Mouse (Mus musculus): Measurements from ENCODE around the gene S1pr1. TPM values are rescaled to one million over a fixed set of nuclear protein-coding genes. Genes with fewer than 3 reads are reported as not detected.

S1pr1 gene
- 10 to 100 TPM; 79.8 to 86.9 TPM for total RNA-seq (2021)
- long read RNA-seq, experiment 1, transcript S1pr1-201 (2 exons, 3,046 nt): major isoform, 47 of 74 reads
- long read RNA-seq, experiment 1, partial matches to known transcripts: 0 of 74 reads
- long read RNA-seq, experiment 1, other reads (novel, unspliced or antisense): 27 of 74 reads
- long read RNA-seq, experiment 2, transcript S1pr1-201 (2 exons, 3,046 nt): major isoform, 54 of 77 reads
- long read RNA-seq, experiment 2, partial matches to known transcripts: 0 of 77 reads
- long read RNA-seq, experiment 2, other reads (novel, unspliced or antisense): 23 of 77 reads

- intact Hi-C loops (cut with DNase I): loop anchor here (5.0 to 10.0 kb wide), 2 partner anchors 140 to 262 kb away; no protein-coding TSS in a partner anchor
- DNase-seq (ENCODE audit: low spot score in 2 of 2): peak; percentile 55 to 58
Measured at GRCm38 (mm10) chr3:115714671-115715651, at the start of gene S1pr1. Gene S1pr1 (minus strand): TSS chr3:115715072.

DNA sequence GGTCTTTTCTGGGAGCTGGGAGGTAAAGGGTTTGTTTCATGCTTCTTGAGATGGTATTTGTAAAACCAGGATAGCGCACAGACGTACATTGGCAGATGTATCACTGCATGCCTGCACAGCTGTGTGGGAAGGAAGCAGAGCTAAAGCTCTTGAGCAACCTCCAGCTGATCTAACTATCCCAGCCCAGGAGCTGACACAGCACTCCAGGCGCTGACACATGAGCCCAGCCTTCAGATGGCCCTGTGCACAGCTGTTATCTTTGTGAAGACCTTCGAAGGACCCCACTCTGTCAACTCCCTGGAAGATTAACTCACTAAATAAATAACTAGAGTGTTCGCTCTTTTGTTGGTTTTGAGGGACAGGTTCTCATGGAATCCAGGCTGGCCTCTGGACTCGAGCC, 48.4 kb upstream of the S1pr1 start:
- DNase-seq (ENCODE audit: low spot score in 2 of 2): peak in 1 of 2 experiments; percentile 6
- intact Hi-C loops (cut with DNase I): no loop called here

DNA sequence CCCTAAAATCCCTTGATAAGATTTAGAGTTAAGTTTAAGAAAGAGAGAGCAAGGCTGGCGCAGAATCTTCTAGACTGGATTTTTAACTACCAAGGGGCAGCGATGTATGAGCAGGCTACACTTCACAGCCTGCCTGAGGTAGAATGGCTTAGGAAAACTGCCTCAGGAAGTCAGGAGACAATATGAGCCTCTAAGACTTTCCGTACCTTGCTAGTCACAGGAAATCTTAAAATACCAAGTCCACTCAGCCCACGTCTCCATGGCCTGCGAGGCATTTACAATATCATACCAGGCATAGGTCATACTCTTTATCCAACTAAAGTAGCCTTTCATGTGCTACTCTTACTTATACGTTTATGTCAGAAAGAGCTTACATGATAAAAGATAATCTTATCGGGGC, 48.0 kb upstream of the S1pr1 start:
- intact Hi-C loops (cut with DNase I): no loop called here
- DNase-seq (ENCODE audit: low spot score in 2 of 2): no peak

GRCm38 (mm10) chr3:115759659-115760058, 44.8 kb upstream of the S1pr1 start:
- intact Hi-C loops (cut with DNase I): no loop called here

GRCm38 (mm10) chr3:115758455-115758912, 43.6 kb upstream of the S1pr1 start:
- intact Hi-C loops (cut with DNase I): no loop called here
- DNase-seq (ENCODE audit: low spot score in 2 of 2): no peak

More at GRCm38 (mm10) chr3:115759659-115760058, 44.8 kb upstream of the S1pr1 start:
- no peak for DNase-seq (ENCODE audit: low spot score in 2 of 2)

- intact Hi-C loops (cut with DNase I): no loop called here
Measured at GRCm38 (mm10) chr3:115754466-115754865, 39.6 kb upstream of the S1pr1 start.

GRCm38 (mm10) chr3:115750369-115750768, 35.5 kb upstream of the S1pr1 start:
- intact Hi-C loops (cut with DNase I): no loop called here
- DNase-seq (ENCODE audit: low spot score in 2 of 2): no peak

More at GRCm38 (mm10) chr3:115754466-115754865, 39.6 kb upstream of the S1pr1 start:
- no peak for DNase-seq (ENCODE audit: low spot score in 2 of 2)

DNA sequence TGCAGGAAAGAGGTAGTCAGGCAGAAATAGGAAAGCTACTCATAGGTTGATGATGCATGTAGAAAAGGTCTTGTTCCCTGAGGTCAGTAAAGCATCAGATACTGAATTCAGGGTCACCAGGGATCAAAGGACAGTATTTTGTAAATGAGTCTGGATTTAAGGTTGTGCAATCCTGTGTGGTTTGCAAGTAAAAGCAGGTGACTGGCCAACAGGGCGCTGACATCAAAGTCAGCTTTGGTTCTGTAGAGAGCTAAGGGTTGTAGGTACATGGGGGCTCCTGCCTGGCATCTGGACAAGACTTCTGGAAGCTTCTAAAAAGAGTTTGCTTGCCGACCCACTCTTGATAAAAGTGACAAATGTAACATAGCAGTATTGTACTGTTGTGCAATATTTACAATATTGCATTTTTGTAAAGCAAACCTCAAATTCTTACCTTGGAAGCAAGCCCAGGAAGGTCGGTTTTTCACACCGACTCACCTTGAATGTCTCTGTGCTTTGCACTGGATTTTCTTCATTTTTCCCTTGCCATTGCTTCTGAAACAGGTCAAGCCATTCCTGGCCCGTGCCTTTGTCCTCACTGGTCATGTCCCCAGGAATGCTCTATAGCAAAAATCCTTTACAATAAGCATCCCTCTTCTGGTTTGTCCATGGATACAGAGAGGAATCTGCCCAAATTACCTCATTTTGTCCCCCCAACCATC, 33.6 kb upstream of the S1pr1 start:
- no peak for DNase-seq (ENCODE audit: low spot score in 2 of 2)
- intact Hi-C loops (cut with DNase I): no loop called here

- DNase-seq (ENCODE audit: low spot score in 2 of 2): no peak
- intact Hi-C loops (cut with DNase I): no loop called here
Measured at GRCm38 (mm10) chr3:115746511-115746910, 31.6 kb upstream of the S1pr1 start.

DNA sequence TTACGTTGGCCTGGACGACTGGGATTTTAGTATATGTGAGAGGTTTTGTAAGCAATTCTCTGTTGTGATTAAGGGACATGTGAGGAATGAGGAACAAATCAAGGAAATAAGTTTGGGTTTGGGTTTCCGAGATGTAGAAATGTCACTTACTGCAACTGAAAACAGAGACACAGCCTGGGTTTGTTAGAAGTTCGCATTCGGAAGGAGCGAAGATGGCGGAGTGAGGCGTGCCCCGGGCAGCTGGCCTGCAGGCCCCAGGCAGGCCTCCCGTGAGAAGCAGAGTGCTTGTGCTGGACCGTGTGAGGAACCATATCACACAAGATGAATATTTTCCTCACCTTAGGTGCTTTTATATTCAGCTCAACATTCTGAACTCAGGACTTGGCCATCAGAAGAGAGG, 30.2 kb upstream of the S1pr1 start:
- intact Hi-C loops (cut with DNase I): no loop called here
- DNase-seq (ENCODE audit: low spot score in 2 of 2): no peak

DNA sequence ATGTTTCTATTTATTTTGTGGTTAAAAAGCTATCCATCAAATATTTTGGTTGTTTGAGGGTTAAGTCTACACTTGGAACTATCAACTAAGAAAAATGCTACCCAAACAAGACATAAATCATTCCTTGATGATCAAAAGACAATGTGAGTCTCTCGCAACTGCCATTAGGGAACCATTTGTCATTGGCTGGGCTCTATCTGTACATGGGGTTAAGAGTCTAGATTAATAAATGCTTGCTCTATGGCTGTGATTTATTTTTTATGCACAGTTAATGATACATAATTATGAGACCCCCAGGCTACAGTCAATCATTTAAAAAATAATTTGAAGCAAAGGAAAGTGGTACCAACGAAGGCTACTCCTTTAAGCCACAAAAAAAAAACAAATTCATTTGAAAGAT, 23.7 kb upstream of the S1pr1 start:
- intact Hi-C loops (cut with DNase I): no loop called here
- no peak for DNase-seq (ENCODE audit: low spot score in 2 of 2)

GRCm38 (mm10) chr3:115737785-115738318, 23.0 kb upstream of the S1pr1 start:
- intact Hi-C loops (cut with DNase I): no loop called here
- peak; percentile 29 to 36 for DNase-seq (ENCODE audit: low spot score in 2 of 2)

- intact Hi-C loops (cut with DNase I): no loop called here
- no peak for DNase-seq (ENCODE audit: low spot score in 2 of 2)
Measured at GRCm38 (mm10) chr3:115735540-115735939, 20.7 kb upstream of the S1pr1 start.

DNA sequence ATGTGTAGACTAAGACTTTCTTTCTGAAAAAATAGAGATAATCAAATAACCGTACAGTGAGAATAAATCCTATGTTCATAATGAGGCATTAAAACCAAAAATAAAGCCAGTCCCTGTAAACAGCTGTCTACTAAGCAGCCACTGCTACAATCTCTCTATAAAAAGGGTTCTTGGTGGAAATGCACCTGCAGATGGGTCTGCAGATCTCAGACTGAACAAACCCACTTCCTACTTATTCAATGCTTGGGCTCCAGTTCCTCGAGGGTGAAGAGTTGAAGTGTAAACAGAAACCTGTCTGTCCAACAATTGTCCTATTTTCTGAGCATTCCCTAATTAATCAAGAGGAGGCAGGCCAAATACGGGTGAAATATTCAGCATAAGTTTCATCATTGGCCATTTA, 20.0 kb upstream of the S1pr1 start:
- DNase-seq (ENCODE audit: low spot score in 2 of 2): no peak

DNA sequence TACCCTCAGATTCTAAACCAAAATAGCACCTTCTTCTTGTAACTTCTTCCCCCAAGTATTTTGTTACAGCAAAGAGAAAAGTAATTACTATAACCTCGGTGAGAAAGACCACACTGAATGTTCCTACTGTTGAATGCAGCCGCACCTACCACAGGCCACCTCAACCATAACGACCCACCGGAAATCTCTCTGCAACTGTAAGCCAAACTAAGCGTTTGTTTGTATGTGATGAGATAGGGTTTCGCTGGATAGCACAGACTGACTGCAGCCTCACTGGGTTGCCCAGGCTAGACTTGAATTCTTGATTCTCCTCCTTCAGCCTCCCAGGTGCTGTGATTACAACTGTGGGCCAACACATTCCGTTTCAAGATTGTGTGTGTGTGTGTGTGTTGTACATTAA, 15.5 kb upstream of the S1pr1 start:
- intact Hi-C loops (cut with DNase I): no loop called here

More for the DNA sequence above, 20.0 kb upstream of the S1pr1 start:
- intact Hi-C loops (cut with DNase I): no loop called here

GRCm38 (mm10) chr3:115729187-115729586, 14.3 kb upstream of the S1pr1 start:
- intact Hi-C loops (cut with DNase I): no loop called here
- DNase-seq (ENCODE audit: low spot score in 2 of 2): no peak

More for the DNA sequence above, 15.5 kb upstream of the S1pr1 start:
- no peak for DNase-seq (ENCODE audit: low spot score in 2 of 2)

DNA sequence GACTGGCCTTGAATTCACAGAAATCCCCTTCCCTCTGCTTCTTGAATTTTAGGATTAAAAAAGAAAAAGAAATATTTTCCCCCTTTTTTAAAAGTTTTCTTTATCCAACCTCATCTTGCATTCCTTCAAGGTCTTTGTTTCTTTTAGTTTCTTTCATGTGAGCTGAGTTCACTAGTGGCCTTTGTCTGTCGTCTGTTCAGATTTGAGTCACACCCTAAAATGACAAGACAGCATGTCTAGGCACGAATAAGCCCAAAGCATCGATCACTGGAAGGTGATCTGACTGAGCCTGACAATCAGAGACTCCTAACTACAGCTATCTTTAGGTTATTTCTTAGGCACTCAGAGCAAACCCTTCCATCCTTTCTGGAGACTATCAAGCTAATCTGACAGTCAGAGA, 13.3 kb upstream of the S1pr1 start:
- intact Hi-C loops (cut with DNase I): no loop called here
- DNase-seq (ENCODE audit: low spot score in 2 of 2): no peak

- intact Hi-C loops (cut with DNase I): loop anchor here (10.0 kb wide), 1 partner anchor 136 kb away; no protein-coding TSS in a partner anchor
- no peak for DNase-seq (ENCODE audit: low spot score in 2 of 2)
Measured at GRCm38 (mm10) chr3:115718886-115719285, 4.0 kb upstream of the S1pr1 start.

- DNase-seq (ENCODE audit: low spot score in 2 of 2): no peak
- intact Hi-C loops (cut with DNase I): loop anchor here (10.0 kb wide), 1 partner anchor 139 kb away; no protein-coding TSS in a partner anchor
Measured at GRCm38 (mm10) chr3:115715900-115716515, 1.1 kb upstream of the S1pr1 start.

All from left cerebral cortex, postnatal 14 days (tissue).